Mouse (Mus musculus) heart, adult 2 months (tissue): ENCODE data around the gene Zfp319.

ENCODE experiments used
- CTCF ChIP-seq: fragments of 200-600 bp; IDR thresholded peaks from 2 replicates; pipeline ENCODE4 v1.8.1; 2022; ENCODE audit warnings: antibody characterized with exemption, mild to moderate bottlenecking, moderate library complexity
- POLR2A ChIP-seq: fragments of 200-500 bp; IDR thresholded peaks from 2 replicates; pipeline ENCODE4 v1.6.1; 2011; ENCODE audit warnings: mild to moderate bottlenecking, low read depth, low read length, control low read depth; ENCODE audit not compliant: insufficient read depth

GRCm38 (mm10) chr8:95369581-95370326, 38.0 kb upstream of the Zfp319 start:
- no peak for TF ChIP-seq CTCF
- no peak for TF ChIP-seq POLR2A
